Mouse (Mus musculus): ENCODE results near the gene Apoe. TPM values are rescaled to one million over a fixed set of nuclear protein-coding genes. Genes with fewer than 3 reads are reported as not detected.

The Apoe gene
- polyA plus RNA-seq, 1 experiment from 2014 or later: 404 TPM

DNA sequence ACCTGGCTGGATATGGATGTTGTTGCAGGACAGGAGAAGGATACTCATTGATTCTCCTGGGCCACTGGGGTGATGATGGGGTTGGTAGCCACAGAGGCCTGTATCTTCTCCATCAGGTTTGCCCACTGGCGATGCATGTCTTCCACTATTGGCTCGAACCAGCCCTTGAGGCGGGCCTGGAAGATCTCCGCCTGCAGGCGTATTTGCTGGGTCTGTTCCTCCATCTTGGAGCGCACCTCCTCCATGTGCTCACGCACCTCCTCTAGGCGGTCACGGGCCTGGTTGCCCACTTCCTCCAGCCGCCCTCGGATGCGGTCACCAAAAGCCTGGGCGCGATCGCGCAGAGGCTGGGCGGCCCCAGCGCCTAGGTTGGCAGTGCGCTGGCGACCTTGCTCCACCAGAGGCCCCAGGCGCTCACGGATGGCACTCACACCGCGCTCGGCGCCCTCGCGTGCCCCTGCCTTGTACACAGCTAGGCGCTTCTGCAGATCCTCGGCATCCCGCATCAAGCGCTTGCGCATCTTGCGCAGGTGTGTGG is 2.6 kb downstream of the Apoe start:
- Histone ChIP-seq H3K4me1 (ENCODE audit: insufficient read depth) (peaks cover 28% of the 10 kb centered on the region), H3K4me3 (ENCODE audit: low read depth, low read length) (0 out of 2 replicates have a peak overlapping the region, but pooled peaks have one; percentile 4), H3K36me3 (ENCODE audit: insufficient read depth) (peaks cover 15% of the 10 kb centered on the region; the same call in 1 of the 2 replicates), H3K9me3 (ENCODE audit: low read depth, low read length) (no peaks in the 10 kb centered on the region; the same call in 1 of the 2 replicates), H3K9ac (no peak overlapping the region), H3K27ac (ENCODE audit: low read depth) (no peak overlapping the region), H3K27me3 (ENCODE audit: insufficient read depth, low read length) (no peaks in the 10 kb centered on the region), H3K4me2 (no peak overlapping the region)
- no peak for ATAC-seq (ENCODE audit: insufficient read depth)
- no peak for DNase-seq
- TF ChIP-seq CTCF (IDR thresholded peaks at IDR 0.05; ENCODE audit: low read depth): no peak
- WGBS: 93% methylated on average over 34 of the region's 34 CpGs

DNA sequence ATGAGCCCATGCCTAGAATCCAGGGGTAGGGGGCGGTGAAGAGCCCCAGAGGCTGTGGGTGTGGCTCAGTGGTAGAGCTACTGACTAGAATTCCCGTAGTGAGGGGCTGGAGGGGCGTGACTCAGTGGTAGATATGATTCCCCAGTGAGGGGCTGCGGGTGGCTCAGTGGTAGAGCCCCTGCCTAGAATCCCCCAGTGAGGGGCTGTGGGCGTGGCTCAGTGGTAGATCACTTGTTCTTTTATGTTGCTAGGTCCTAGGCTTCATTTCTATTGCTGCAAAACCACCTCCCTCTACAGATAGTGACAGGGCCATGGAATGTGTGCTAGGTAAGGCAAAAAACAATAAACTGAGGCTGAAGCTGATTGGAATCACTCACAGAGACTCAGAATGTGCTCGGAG is 3.1 kb downstream of the Apoe start:
- peaks cover 28% of the 10 kb centered on the region for H3K4me1 ChIP-seq (ENCODE audit: insufficient read depth)
- WGBS: 73% methylated on average over 6 of the region's 6 CpGs

DNA sequence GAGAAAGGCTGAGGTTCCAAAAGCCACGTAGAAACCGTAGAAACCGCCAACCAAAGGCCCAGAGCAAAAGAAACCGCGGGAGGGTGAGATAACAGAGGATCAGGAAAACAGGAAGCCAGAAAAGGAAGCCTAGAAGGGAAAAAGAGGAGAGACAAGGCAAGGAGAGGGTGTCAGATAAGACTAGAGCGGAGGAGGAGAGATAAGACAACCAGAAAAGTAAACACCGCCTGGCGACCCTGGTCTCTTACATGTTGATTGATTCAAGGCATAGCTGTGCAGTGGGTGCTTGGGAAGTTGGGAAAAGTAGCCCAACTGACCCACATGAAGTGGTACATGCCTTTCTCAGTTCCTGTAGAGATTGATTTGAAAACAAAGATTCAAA is 3.8 kb downstream of the Apoe start:
- H3K27me3 ChIP-seq (ENCODE audit: insufficient read depth, low read length): no peaks in the 10 kb centered on the region
- DNase-seq (peak; percentile 24), ATAC-seq (ENCODE audit: insufficient read depth) (no peak)
- no peak overlapping the region; the same call in 1 of the 2 replicates for H3K9ac ChIP-seq
- no peak for TF ChIP-seq CTCF (IDR thresholded peaks at IDR 0.05; ENCODE audit: low read depth)
- peaks cover 9% of the 10 kb centered on the region; the same call in 1 of the 2 replicates for H3K36me3 ChIP-seq (ENCODE audit: insufficient read depth)
- H3K9me3 ChIP-seq (ENCODE audit: low read depth, low read length): no peaks in the 10 kb centered on the region; the same call in 1 of the 2 replicates
- H3K27ac ChIP-seq (ENCODE audit: low read depth): peak overlapping the region; percentile 76
- peaks cover 28% of the 10 kb centered on the region for H3K4me1 ChIP-seq (ENCODE audit: insufficient read depth)
- no peak overlapping the region for H3K4me2 ChIP-seq
- no peak overlapping the region for H3K4me3 ChIP-seq (ENCODE audit: low read depth, low read length)
- WGBS: 7% methylated on average over 8 of the region's 8 CpGs

More for the DNA sequence above, 3.1 kb downstream of the Apoe start:
- Histone ChIP-seq H3K4me2 (no peak overlapping the region), H3K9me3 (ENCODE audit: low read depth, low read length) (no peaks in the 10 kb centered on the region; the same call in 1 of the 2 replicates), H3K4me3 (ENCODE audit: low read depth, low read length) (no peak overlapping the region), H3K27ac (ENCODE audit: low read depth) (no peak overlapping the region), H3K9ac (no peak overlapping the region), H3K36me3 (ENCODE audit: insufficient read depth) (peaks cover 14% of the 10 kb centered on the region; the same call in 1 of the 2 replicates), H3K27me3 (ENCODE audit: insufficient read depth, low read length) (no peaks in the 10 kb centered on the region)
- TF ChIP-seq CTCF (IDR thresholded peaks at IDR 0.05; ENCODE audit: low read depth): no peak
- DNase-seq: no peak
- ATAC-seq (ENCODE audit: insufficient read depth): no peak

DNA sequence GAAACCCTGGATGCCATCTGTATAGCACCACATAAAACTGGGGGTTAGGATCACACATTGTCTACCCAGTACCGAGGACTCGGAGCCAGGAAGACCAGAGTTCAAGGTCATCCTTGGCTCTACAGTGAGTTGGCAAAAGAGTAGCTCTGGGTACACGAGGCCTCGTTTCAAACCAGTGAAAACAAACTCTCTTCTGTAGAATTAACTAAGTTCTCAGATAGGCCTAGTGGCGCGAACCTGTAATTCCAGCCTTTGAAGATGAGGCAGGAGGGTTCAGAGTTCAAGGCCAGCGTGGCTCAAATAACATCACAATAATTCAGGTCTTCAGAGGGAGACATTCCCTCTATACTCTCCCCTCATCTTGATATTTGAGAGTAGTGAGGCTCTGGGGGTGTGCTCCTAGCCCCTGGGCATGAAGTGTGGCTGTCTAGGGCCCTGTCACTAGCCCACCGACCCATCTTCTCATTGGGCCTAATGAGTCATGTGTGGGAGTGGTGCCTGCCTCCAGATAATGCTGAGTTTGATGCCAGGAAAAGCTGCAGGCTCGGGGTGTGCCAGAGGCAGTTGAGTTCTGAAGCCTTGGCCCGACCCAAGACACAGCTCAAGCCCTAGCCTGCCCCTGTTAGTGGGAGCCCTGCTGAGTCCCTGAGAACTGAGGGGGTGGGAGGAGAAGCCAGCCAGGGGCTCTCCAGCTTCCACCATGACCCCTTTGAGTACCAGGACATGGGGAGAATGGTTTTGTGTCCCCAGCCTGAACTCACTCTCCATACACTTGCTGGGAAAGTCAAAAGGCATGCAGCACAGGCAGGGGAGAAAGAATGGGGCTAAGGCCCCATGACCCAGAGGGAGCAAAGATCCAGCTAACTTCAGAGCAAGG is 4.4 kb downstream of the Apoe start:
- peak overlapping the region; percentile 76 for H3K27ac ChIP-seq (ENCODE audit: low read depth)

DNA sequence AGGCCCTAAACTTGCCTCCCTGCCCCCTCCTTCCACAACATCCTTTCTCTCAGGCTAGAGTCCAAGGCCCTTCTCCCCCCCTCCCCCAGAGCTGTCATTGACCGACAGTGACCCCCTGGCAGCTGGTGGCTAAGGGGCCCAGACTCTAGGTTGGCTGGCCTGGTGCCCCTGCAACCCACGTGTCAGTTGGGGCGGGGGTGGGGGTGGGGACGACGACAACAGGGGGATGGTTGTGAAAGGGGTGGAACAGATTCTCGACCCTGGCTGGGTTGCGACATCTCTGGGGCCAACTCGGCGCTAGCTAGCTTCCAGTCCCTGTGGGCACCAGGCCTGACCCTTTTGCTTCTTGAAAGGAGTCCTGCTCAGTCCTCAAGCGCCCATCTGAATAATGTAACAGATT is 5.6 kb downstream of the Apoe start:
- ATAC-seq (ENCODE audit: insufficient read depth) (peak; percentile 53), DNase-seq (peak; percentile 76)
- TF ChIP-seq CTCF (IDR thresholded peaks at IDR 0.05; ENCODE audit: low read depth): no peak
- Histone ChIP-seq H3K27ac (ENCODE audit: low read depth) (peak overlapping the region; percentile 79), H3K36me3 (ENCODE audit: insufficient read depth) (peaks cover 9% of the 10 kb centered on the region; the same call in 1 of the 2 replicates), H3K4me3 (ENCODE audit: low read depth, low read length) (no peak overlapping the region), H3K27me3 (ENCODE audit: insufficient read depth, low read length) (no peaks in the 10 kb centered on the region), H3K9ac (no peak overlapping the region; the same call in 1 of the 2 replicates), H3K4me1 (ENCODE audit: insufficient read depth) (peaks cover 21% of the 10 kb centered on the region), H3K9me3 (ENCODE audit: low read depth, low read length) (no peaks in the 10 kb centered on the region; the same call in 1 of the 2 replicates), H3K4me2 (no peak overlapping the region; the same call in 1 of the 2 replicates)
- 17% methylated on average over 10 of the region's 10 CpGs for WGBS

More for the DNA sequence above, 4.4 kb downstream of the Apoe start:
- Histone ChIP-seq H3K4me2 (no peak overlapping the region), H3K4me3 (ENCODE audit: low read depth, low read length) (no peak overlapping the region), H3K9ac (no peak overlapping the region; the same call in 1 of the 2 replicates), H3K4me1 (ENCODE audit: insufficient read depth) (peaks cover 28% of the 10 kb centered on the region), H3K9me3 (ENCODE audit: low read depth, low read length) (no peaks in the 10 kb centered on the region; the same call in 1 of the 2 replicates), H3K27me3 (ENCODE audit: insufficient read depth, low read length) (no peaks in the 10 kb centered on the region), H3K36me3 (ENCODE audit: insufficient read depth) (peaks cover 9% of the 10 kb centered on the region; the same call in 1 of the 2 replicates)
- DNase-seq: no peak
- WGBS: 72% methylated on average over 10 of the region's 10 CpGs
- TF ChIP-seq CTCF (IDR thresholded peaks at IDR 0.05; ENCODE audit: low read depth): no peak
- no peak for ATAC-seq (ENCODE audit: insufficient read depth)

DNA sequence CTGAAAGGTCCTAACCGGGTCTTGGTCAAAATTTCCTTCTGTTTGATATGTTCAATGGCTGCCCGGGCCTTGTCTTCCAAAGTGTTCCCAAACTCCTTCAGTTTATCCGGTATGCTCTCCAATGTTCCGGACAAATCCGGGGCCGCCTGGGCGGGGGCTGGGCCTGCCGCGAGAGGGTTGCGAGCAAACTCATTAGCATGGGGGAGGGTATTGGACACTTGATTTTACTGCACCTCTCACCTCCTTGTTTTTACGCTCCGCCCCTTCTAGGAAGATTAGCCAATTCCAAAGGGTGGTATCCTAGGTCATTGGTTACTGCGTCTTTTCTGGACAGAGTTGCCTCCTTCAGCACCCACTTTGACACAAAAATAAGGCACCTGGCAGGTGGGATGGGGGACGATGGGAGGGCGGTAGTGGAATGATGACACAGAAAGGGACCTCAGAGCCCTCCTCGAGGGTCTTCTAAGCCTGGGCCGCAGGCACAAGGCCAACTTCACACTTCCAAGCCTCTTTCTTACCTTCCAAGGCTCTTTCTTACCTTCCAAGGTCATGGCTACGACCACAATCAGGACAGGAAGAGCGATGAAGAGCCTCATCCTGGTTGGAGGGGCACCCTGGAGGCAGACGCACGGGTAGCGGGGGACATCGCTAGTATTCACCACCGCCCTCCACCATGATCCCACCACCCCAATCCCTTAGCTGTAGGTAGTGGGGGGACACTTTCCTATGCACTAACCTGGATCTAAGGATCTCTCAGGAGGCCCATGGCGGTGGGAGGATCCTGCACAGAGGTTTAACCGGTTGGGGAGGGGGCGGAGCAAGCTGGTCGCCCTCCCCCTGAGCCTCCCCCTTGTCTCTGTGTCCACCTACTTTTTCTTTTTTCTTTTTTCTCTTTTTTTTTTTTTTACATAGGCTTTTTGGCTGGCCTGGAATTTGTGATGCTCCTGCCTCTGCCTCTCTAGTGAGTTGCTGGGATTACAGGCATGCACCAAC is 6.8 kb downstream of the Apoe start, which contains the start of gene Apoc1:
Gene Apoc1, minus strand, starts transcription at position 788 of the 993 bp plus-strand sequence.
- H3K27ac ChIP-seq (ENCODE audit: low read depth): peak within 1 kb of the TSS; percentile 79
- 50% methylated on average over 28 of the region's 28 CpGs for WGBS
- peaks cover 6% of the 10 kb centered on the region; the same call in 1 of the 2 replicates for H3K36me3 ChIP-seq (ENCODE audit: insufficient read depth)
- ATAC-seq (ENCODE audit: insufficient read depth) (no peak), DNase-seq (peak; percentile 32)
- peaks cover 21% of the 10 kb centered on the region for H3K4me1 ChIP-seq (ENCODE audit: insufficient read depth)
- H3K9me3 ChIP-seq (ENCODE audit: low read depth, low read length): no peaks in the 10 kb centered on the region; the same call in 1 of the 2 replicates
- no peaks in the 10 kb centered on the region for H3K27me3 ChIP-seq (ENCODE audit: insufficient read depth, low read length)
- TF ChIP-seq CTCF (IDR thresholded peaks at IDR 0.05; ENCODE audit: low read depth): no peak
- H3K9ac ChIP-seq: no peak within 1 kb of the TSS; the same call in 1 of the 2 replicates
- peak within 1 kb of the TSS; percentile 12; the same call in 1 of the 2 replicates for H3K4me2 ChIP-seq
- H3K4me3 ChIP-seq (ENCODE audit: low read depth, low read length): no peak within 1 kb of the TSS

All from lung, embryonic 14.5 days (tissue).